In genomic region chr3:52101977-52102600, GRCm38 (mm10) we compare ENCODE assay signal across 8 mouse cellular contexts. TPM values are rescaled to one million over a fixed set of nuclear protein-coding genes. Genes with fewer than 3 reads are reported as not detected.
DNase-seq lines count a peak whose midpoint lies in the region; ATAC-seq lines count a peak whose summit lies in the region.

No protein-coding gene starts in this region.

- H3K4me1 ChIP-seq in forebrain, embryonic 10.5 days = peaks cover 44% of the 10 kb centered on the region
- H3K4me1 ChIP-seq in heart, embryonic 15.5 days (replicated peaks) = 0 out of 2 replicates have a peak, but pooled peaks cover 3% of the 10 kb centered on the region
- peaks cover 43% of the 10 kb centered on the region for H3K4me1 ChIP-seq in liver, embryonic 12.5 days

- H3K4me3 ChIP-seq in forebrain, embryonic 10.5 days = peak overlapping the region; percentile 94
- H3K4me3 ChIP-seq in heart, embryonic 15.5 days = peak overlapping the region; percentile 79
- peak overlapping the region; percentile 72 for H3K4me3 ChIP-seq in liver, embryonic 12.5 days

- under 1% methylated on average over 52 of the region's 57 CpGs for WGBS in forebrain, embryonic 10.5 days
- WGBS in heart, embryonic 15.5 days = 2% methylated on average over 45 of the region's 57 CpGs
- WGBS in liver, embryonic 12.5 days (ENCODE audit: insufficient replicate concordance) = 2% methylated on average over 42 of the region's 57 CpGs

- peak overlapping the region; percentile 98 for H3K4me2 ChIP-seq in heart, embryonic 15.5 days
- H3K4me2 ChIP-seq in liver, embryonic 12.5 days = peak overlapping the region; percentile 97

- no peaks in the 10 kb centered on the region for H3K27me3 ChIP-seq in forebrain, embryonic 10.5 days (ENCODE audit: poor library complexity, severe bottlenecking)
- no peaks in the 10 kb centered on the region for H3K27me3 ChIP-seq in heart, embryonic 15.5 days
- no peaks in the 10 kb centered on the region for H3K27me3 ChIP-seq in liver, embryonic 12.5 days (replicated peaks)
- H3K27me3 ChIP-seq in splenic B cell, adult 2 months (ENCODE audit: control insufficient read depth, insufficient read depth, low read length, poor library complexity, severe bottlenecking) = no peaks in the 10 kb centered on the region

- peak; percentile 32 for ATAC-seq in CD4-positive, CD25-positive, alpha-beta regulatory T cell, adult 4 months
- peak; percentile 87 for ATAC-seq in heart, embryonic 15.5 days (replicated peaks; ENCODE audit: insufficient number of reproducible peaks, insufficient read depth, low FRiP score, low read depth)
- peak; percentile 75 for ATAC-seq in liver, embryonic 12.5 days

- H3K9me3 ChIP-seq in forebrain, embryonic 10.5 days = no peaks in the 10 kb centered on the region
- no peaks in the 10 kb centered on the region for H3K9me3 ChIP-seq in heart, embryonic 15.5 days (replicated peaks)
- H3K9me3 ChIP-seq in liver, embryonic 12.5 days (replicated peaks) = no peaks in the 10 kb centered on the region

- peak overlapping the region; percentile 89 for H3K9ac ChIP-seq in heart, embryonic 15.5 days
- peak overlapping the region; percentile 77 for H3K9ac ChIP-seq in liver, embryonic 12.5 days

- peak; percentile 82 for DNase-seq in c-Kit-positive CD71-negative TER-119-negative erythroid progenitor cells, embryonic 14.5 days (ENCODE audit: low read depth)
- peak; percentile 94 for DNase-seq in forebrain, embryonic 10.5 days (ENCODE audit: extremely low spot score, low spot score)
- peak; percentile 93 for DNase-seq in kidney, postnatal 14 days
- DNase-seq in naive thymus-derived CD4-positive, alpha-beta T cell, adult 2 months (ENCODE audit: low read depth) = peak; percentile 89
- DNase-seq in splenic B cell, adult 2 months (ENCODE audit: low read depth, low spot score) = peak; percentile 90

- H3K27ac ChIP-seq in forebrain, embryonic 10.5 days = peak overlapping the region; percentile 98
- peak overlapping the region; percentile 100 for H3K27ac ChIP-seq in heart, embryonic 15.5 days
- H3K27ac ChIP-seq in liver, embryonic 12.5 days = peak overlapping the region; percentile 93

- peaks cover 7% of the 10 kb centered on the region for H3K36me3 ChIP-seq in forebrain, embryonic 10.5 days (replicated peaks)
- H3K36me3 ChIP-seq in heart, embryonic 15.5 days = no peaks in the 10 kb centered on the region
- H3K36me3 ChIP-seq in liver, embryonic 12.5 days = no peaks in the 10 kb centered on the region
- H3K36me3 ChIP-seq in splenic B cell, adult 2 months (ENCODE audit: control insufficient read depth, insufficient read depth, low read length, poor library complexity, severe bottlenecking) = no peaks in the 10 kb centered on the region

RNA-seq across cellular contexts. Expression of gene Maml3, which starts 2.8 kb away (rescaled TPM):
- polyA plus RNA-seq in CD4-positive, CD25-positive, alpha-beta regulatory T cell, adult 4 months (2017; shearing (Covaris generic)) = under 1 TPM; 0.56 to 0.62 TPM
- 5.6 TPM in 2 replicates for polyA plus RNA-seq in forebrain, embryonic 10.5 days (2016; fragmentation: Nextera tagmentation; extraction: Ambion mirVana)
- 1.9 and 2.9 TPM in 2 replicates for polyA plus RNA-seq in heart, embryonic 15.5 days (2015; fragmentation: Nextera tagmentation; extraction: Ambion mirVana)
- 1.5 and 1.7 TPM in 2 replicates for polyA plus RNA-seq in liver, embryonic 12.5 days (2016; fragmentation: Nextera tagmentation; extraction: Ambion mirVana)

Comparison
In these comparisons a context has a peak if more than half of its experiments do, and no peak if none do; other contexts are left out.
1. Peak in every context shown above with its lines: DNase-seq, ATAC-seq, H3K4me3 ChIP-seq and H3K27ac ChIP-seq.
2. ATAC-seq: peak in every context shown above with its lines; median percentile 87 in heart, embryonic 15.5 days; 75 in liver, embryonic 12.5 days; 32 in CD4-positive, CD25-positive, alpha-beta regulatory T cell, adult 4 months.